Mouse (Mus musculus) intestine, embryonic 15.5 days (tissue): ENCODE measurements at regions not wholly inside any gene's neighbourhood (a gene's known extent, or its start where the extent isn't known, plus 50 kb on each side); places are given as distances from the start of the nearest gene placed in this dataset.
"Not testable (repeated sequence)": the region's sequence is repeated elsewhere in the genome, so short reads cannot be mapped to it uniquely, and the experiment has no call there.

Experiments used
- ATAC-seq: fragments of 200-750 bp; cut with Nextera tagmentation; 2 replicates; pipeline ENCODE4 v1.8.0; 2017; ENCODE audit warnings: moderate TSS enrichment, moderate library complexity
- H3K27ac ChIP-seq: fragments of 300-500 bp; sonication (generic); 2 replicates; pipeline ENCODE4 v1.5.1; 2015; ENCODE audit warnings: mild to moderate bottlenecking, inconsistent platforms
- H3K27me3 ChIP-seq: fragments of 300-500 bp; sonication (generic); replicated peaks from 2 replicates; pipeline ENCODE4 v1.6.1; 2015; ENCODE audit warnings: inconsistent platforms
- H3K36me3 ChIP-seq: fragments of 300-500 bp; sonication (generic); 2 replicates; pipeline ENCODE4 v1.6.1; 2015; ENCODE audit warnings: inconsistent platforms
- H3K4me1 ChIP-seq: fragments of 300-500 bp; sonication (generic); replicated peaks from 2 replicates; pipeline ENCODE4 v1.6.1; 2015; ENCODE audit warnings: inconsistent platforms
- H3K4me2 ChIP-seq: fragments of 300-500 bp; sonication (generic); replicated peaks from 2 replicates; pipeline ENCODE4 v1.6.1; 2015; ENCODE audit warnings: mild to moderate bottlenecking, inconsistent platforms
- H3K4me3 ChIP-seq: fragments of 300-500 bp; sonication (generic); replicated peaks from 2 replicates; pipeline ENCODE4 v1.5.1; 2015; ENCODE audit warnings: inconsistent platforms
- H3K9ac ChIP-seq: fragments of 300-500 bp; sonication (generic); 2 replicates; pipeline ENCODE4 v1.6.1; 2015; ENCODE audit warnings: inconsistent platforms
- H3K9me3 ChIP-seq: fragments of 300-500 bp; sonication (generic); 2 replicates; pipeline ENCODE4 v1.6.1; 2016; ENCODE audit warnings: inconsistent platforms
- WGBS: fragments of 180-500 bp; shearing (Covaris S2); methylation state at CpG from one replicate; pipeline ENCODE4 v1.1.7; 2015; 5-methylcytosine and 5-hydroxymethylcytosine counted together

- WGBS = 87% methylated on average over 5 of the region's 5 CpGs
- Histone ChIP-seq H3K9ac (no peak overlapping the region), H3K4me3 (no peak overlapping the region), H3K9me3 (no peaks in the 10 kb centered on the region), H3K36me3 (no peaks in the 10 kb centered on the region), H3K27ac (no peak overlapping the region), H3K4me2 (no peak overlapping the region), H3K4me1 (no peaks in the 10 kb centered on the region), H3K27me3 (no peaks in the 10 kb centered on the region)
- no peak for ATAC-seq
These were observed 66.4 kb downstream of the Xrcc2 start for GRCm38 (mm10) chr5:25639187-25639586.

DNA sequence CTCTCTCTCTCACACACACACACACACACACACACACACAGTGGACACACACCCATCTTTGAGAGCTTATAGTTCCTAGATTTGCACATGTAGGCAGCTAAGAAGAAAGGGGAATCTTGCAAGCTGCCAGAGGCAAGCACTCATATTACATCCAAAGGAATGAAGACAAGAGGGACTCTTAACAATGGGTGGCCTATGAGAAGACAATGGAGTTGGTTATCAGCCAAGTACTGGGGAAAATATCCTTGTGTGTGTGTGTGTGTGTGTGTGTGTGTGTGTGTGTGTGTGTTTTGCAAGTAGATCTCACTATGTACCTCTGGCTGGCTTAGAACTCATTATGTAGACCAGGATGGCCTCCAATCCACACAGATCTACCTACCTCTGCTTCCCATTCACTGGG is 67.5 kb downstream of the Xrcc2 start:
- H3K4me3 ChIP-seq = no peak overlapping the region
- H3K9ac ChIP-seq = no peak overlapping the region
- no peaks in the 10 kb centered on the region for H3K9me3 ChIP-seq
- no peak overlapping the region for H3K27ac ChIP-seq
- no peaks in the 10 kb centered on the region for H3K27me3 ChIP-seq
- ATAC-seq = no peak
- no peaks in the 10 kb centered on the region for H3K4me1 ChIP-seq
- H3K4me2 ChIP-seq = no peak overlapping the region
- H3K36me3 ChIP-seq = no peaks in the 10 kb centered on the region

DNA sequence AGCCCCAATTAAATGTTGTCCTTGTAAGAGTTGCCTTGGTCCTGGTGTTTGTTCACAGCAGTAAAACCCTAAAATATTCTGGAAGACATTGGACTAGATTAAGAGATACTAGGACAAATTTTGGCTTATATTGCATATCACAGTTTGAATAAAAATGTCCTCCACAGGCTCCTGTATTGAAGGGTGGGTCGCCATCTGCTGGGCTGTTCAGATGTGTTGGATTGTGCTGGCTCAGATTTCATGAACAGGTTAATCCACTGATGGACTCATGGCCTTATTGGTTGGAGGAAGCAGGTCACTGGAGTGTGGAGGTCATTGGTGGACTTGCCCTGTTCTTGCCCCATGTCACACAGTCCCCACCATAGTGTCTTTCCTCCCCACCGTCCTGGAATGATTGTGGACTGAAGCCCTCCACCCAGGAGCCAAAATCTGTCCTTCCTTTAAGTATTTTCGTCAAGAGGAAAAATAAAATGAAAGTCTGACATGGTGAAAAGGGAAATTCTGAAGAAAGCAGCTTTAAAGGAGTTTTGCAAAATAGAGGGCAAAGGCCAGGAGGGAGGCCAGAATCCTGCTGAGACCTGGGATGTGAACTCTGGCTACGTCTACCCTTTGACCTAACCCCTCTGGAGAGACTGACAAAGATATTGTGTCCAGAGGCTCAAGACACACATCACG is 72.6 kb downstream of the Xrcc2 start:
- no peak for ATAC-seq
- 79% methylated on average over 5 of the region's 5 CpGs for WGBS
- H3K36me3 ChIP-seq = no peaks in the 10 kb centered on the region

DNA sequence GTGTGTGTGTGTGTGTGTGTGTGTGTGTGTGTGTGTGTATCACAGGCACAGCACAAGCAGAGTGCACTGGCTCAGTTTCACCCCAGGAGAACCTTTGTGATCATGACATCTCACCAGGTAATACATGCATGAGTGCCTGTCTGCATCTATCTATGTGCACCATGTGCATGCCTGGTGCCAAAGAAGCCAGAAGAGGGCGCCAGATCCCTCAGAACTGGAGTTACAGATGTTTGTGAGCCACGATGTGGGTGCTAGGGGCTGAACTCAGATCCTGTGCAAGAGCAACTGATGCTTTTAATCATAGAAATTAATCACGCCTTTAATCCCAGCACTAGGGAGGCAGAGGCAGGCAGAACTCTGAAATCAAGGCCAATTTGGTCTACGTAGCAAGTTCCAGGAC is 75.9 kb downstream of the Xrcc2 start:
- no peaks in the 10 kb centered on the region for H3K9me3 ChIP-seq
- WGBS = 87% methylated on average over 4 of the region's 4 CpGs
- H3K4me3 ChIP-seq = no peak overlapping the region
- H3K9ac ChIP-seq = no peak overlapping the region
- H3K27ac ChIP-seq = no peak overlapping the region
- H3K4me1 ChIP-seq = no peaks in the 10 kb centered on the region
- H3K4me2 ChIP-seq = no peak overlapping the region
- no peaks in the 10 kb centered on the region for H3K36me3 ChIP-seq
- no peak for ATAC-seq
- no peaks in the 10 kb centered on the region for H3K27me3 ChIP-seq

More for the DNA sequence above, 72.6 kb downstream of the Xrcc2 start:
- H3K9me3 ChIP-seq = no peaks in the 10 kb centered on the region
- H3K4me1 ChIP-seq = no peaks in the 10 kb centered on the region
- H3K4me2 ChIP-seq = no peak overlapping the region
- no peaks in the 10 kb centered on the region for H3K27me3 ChIP-seq
- no peak overlapping the region for H3K27ac ChIP-seq
- H3K4me3 ChIP-seq = no peak overlapping the region
- H3K9ac ChIP-seq = no peak overlapping the region

DNA sequence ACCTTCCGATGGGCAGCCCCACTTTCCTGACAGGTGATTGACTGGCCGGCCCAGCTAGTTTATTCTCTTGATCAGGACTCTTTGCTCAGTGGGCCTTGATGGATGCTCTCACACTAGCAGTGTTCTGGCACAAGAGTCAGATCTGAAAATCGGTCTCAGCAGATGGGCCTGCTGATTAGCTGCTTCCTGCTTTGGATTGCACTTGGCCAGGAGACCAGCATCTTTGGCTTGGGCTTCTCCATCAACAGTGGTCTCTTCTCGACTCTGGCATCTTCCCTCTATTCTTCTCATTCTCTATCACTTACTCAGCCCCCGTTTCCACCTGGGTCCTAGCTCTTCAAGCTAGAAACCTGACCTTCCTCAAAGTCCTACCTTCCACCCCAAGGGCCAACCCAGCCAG is 77.1 kb downstream of the Xrcc2 start:
- no peaks in the 10 kb centered on the region for H3K4me1 ChIP-seq
- no peaks in the 10 kb centered on the region for H3K27me3 ChIP-seq
- H3K36me3 ChIP-seq = no peaks in the 10 kb centered on the region
- no peaks in the 10 kb centered on the region for H3K9me3 ChIP-seq
- no peak overlapping the region for H3K4me3 ChIP-seq
- H3K9ac ChIP-seq = no peak overlapping the region
- H3K27ac ChIP-seq = no peak overlapping the region
- WGBS = 91% methylated on average over 5 of the region's 5 CpGs
- no peak for ATAC-seq
- no peak overlapping the region for H3K4me2 ChIP-seq

DNA sequence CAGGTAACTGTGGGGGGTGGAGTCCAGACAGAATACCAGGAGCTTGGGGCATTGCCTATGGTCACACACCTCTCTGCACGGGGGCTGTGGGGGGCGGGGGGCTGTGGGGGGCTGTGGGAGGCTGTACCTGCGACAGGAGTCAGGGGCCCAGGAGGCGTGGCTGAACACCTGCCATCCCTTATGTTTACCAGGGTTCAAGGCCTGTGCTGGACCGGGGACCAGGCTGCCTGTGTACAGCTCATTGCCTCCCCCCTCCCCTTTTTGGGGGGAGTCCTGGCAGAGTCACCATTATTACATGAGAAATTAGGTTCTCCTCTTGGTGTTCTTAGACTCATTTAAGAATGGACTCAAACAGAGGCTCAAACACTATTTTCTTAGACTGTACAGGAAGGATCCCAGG is 78.5 kb downstream of the Xrcc2 start:
- Histone ChIP-seq H3K4me2 (no peak overlapping the region), H3K4me3 (no peak overlapping the region), H3K4me1 (no peaks in the 10 kb centered on the region), H3K27me3 (no peaks in the 10 kb centered on the region), H3K27ac (no peak overlapping the region), H3K9me3 (no peaks in the 10 kb centered on the region), H3K36me3 (no peaks in the 10 kb centered on the region), H3K9ac (no peak overlapping the region)
- 51% methylated on average over 5 of the region's 5 CpGs for WGBS
- ATAC-seq = peak; percentile 31; the same call in 1 of the 2 replicates

GRCm38 (mm10) chr5:25624029-25624428 is 81.6 kb downstream of the Xrcc2 start:
- no peaks in the 10 kb centered on the region for H3K27me3 ChIP-seq
- no peak overlapping the region for H3K4me3 ChIP-seq
- ATAC-seq = no peak
- H3K27ac ChIP-seq = no peak overlapping the region
- no peaks in the 10 kb centered on the region for H3K9me3 ChIP-seq
- no peak overlapping the region for H3K4me2 ChIP-seq
- no peaks in the 10 kb centered on the region for H3K36me3 ChIP-seq
- 68% methylated on average over 1 of the region's 1 CpGs for WGBS
- no peak overlapping the region for H3K9ac ChIP-seq
- H3K4me1 ChIP-seq = 0 out of 2 replicates have a peak, but pooled peaks cover 3% of the 10 kb centered on the region

- peak; percentile 57 for ATAC-seq
- peak overlapping the region; percentile 23; the same call in 1 of the 2 replicates for H3K27ac ChIP-seq
- WGBS = 67% methylated on average over 5 of the region's 5 CpGs
These were observed 85.8 kb downstream of the Xrcc2 start for GRCm38 (mm10) chr5:25619872-25620271.

DNA sequence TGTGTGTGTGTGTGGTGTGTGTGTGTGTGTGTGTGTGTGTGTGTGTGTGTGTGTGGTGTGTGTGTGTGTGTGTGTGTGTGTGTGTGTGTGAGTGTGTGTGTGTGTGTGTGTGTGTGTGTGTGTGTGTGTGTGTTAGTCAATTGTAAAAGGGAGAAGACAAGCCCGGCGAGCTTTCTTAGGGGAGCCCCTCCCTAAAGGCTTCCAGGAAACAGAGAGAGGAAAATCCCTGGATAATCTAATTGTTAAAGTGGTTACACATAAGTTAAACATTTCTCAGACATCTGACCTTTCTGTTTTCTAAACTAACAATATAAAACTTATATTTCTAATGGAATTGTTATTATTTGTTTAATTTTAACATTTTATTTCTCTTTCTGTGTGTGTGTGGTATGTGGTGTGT is 86.3 kb downstream of the Xrcc2 start:
- H3K9me3 ChIP-seq, H3K36me3 ChIP-seq, H3K9ac ChIP-seq, H3K4me3 ChIP-seq, H3K4me1 ChIP-seq, H3K4me2 ChIP-seq, H3K27me3 ChIP-seq, H3K27ac ChIP-seq: not testable (repeated sequence)
- peak; percentile 58 for ATAC-seq
- 38% methylated on average over 2 of the region's 2 CpGs for WGBS

More at GRCm38 (mm10) chr5:25619872-25620271, 85.8 kb downstream of the Xrcc2 start:
- Histone ChIP-seq H3K9me3 (no peaks in the 10 kb centered on the region), H3K27me3 (no peaks in the 10 kb centered on the region), H3K4me1 (0 out of 2 replicates have a peak, but pooled peaks cover 3% of the 10 kb centered on the region), H3K36me3 (no peaks in the 10 kb centered on the region), H3K4me3 (no peak overlapping the region), H3K9ac (no peak overlapping the region), H3K4me2 (no peak overlapping the region)

- 0 out of 2 replicates have a peak, but pooled peaks have one; percentile 24 for ATAC-seq
- WGBS = 83% methylated on average over 4 of the region's 4 CpGs
- Histone ChIP-seq H3K4me2 (no peak overlapping the region), H3K9me3 (no peaks in the 10 kb centered on the region), H3K4me3 (no peak overlapping the region), H3K27me3 (no peaks in the 10 kb centered on the region), H3K9ac (no peak overlapping the region), H3K36me3 (no peaks in the 10 kb centered on the region), H3K4me1 (peaks cover 5% of the 10 kb centered on the region; the same call in 1 of the 2 replicates), H3K27ac (no peak overlapping the region)
These were observed 91.0 kb downstream of the Xrcc2 start for GRCm38 (mm10) chr5:25614659-25615061.

DNA sequence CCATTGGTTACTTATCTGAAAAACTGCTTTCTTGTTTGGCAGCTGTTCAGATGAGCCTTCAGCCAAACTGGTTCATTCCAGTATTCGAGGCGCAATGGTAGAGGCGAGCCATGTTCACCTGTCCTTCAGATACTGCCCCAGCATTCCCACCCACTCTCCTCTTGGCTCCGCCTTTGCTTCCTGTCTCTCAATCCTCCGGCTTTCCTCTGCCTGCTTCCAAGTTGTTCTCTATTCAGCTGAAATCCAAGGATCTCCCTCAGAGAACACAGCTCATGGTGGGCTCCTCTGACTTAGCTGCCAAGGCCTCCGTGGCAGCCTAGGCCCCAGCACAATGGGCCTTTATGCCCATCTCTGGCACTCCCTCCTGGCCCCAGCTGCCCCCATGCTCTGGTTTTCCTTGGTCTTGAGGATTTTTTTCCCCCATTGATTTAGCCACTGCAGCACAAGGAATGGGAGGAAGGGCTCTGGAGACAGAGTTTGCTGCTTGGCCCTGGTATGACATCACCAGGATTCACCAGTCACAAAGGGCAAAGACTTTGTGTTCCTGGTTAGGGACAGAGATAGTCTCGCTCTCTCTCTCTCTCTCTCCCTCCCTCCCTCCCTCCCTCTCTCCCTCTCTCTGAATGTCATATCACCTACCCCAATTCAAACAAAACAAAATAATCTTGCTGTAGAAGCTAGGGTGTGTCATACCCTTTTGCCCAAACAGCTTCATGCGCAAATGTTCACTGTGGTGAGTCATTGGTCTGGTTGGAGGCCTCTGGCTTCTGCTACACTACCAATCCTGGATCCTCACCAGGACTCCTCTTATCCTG is 91.6 kb downstream of the Xrcc2 start:
- no peak overlapping the region for H3K4me2 ChIP-seq
- peak; percentile 65 for ATAC-seq
- H3K9ac ChIP-seq = no peak overlapping the region
- H3K27ac ChIP-seq = 0 out of 2 replicates have a peak overlapping the region, but pooled peaks have one; percentile 1
- 69% methylated on average over 8 of the region's 8 CpGs for WGBS
- H3K36me3 ChIP-seq = no peaks in the 10 kb centered on the region
- no peak overlapping the region for H3K4me3 ChIP-seq
- H3K4me1 ChIP-seq = peaks cover 4% of the 10 kb centered on the region; the same call in 1 of the 2 replicates
- no peaks in the 10 kb centered on the region for H3K9me3 ChIP-seq
- no peaks in the 10 kb centered on the region for H3K27me3 ChIP-seq

DNA sequence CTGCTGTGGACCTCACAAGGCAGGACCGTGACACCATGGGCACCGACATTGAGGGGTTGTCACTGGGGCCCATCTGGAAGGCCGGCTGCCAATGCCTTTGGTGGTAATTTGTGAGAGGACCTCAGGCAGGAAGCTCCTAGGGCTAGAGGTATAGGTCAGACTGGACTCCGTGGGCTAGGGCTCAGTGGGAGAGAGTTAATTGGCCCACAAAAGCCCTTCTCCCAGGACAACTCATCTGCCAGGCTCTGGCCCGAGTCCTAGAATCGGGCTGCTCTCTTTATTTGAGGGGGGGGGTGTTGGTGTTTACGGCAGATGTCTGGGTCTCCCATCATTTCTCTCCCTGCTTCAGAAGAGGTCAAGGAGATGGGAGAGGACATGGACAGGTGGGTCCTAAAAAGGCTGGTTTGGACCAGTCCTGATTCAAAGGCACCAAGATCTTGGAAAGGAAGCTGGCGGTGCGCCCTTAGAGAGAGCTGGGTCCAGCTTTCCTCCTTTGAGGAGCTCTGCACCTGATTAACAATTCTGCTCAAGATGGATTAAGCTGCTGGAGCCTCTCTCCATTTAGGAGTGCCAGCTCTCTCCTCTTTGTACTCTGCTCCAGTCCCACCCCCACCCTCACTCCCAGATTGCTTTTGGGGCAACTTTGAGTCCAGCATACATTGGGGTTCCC is 93.5 kb downstream of the Xrcc2 start:
- Histone ChIP-seq H3K27ac (no peak overlapping the region), H3K4me3 (no peak overlapping the region), H3K4me1 (peaks cover 4% of the 10 kb centered on the region; the same call in 1 of the 2 replicates), H3K27me3 (no peaks in the 10 kb centered on the region), H3K36me3 (no peaks in the 10 kb centered on the region), H3K9me3 (no peaks in the 10 kb centered on the region), H3K9ac (no peak overlapping the region), H3K4me2 (no peak overlapping the region)
- 88% methylated on average over 9 of the region's 9 CpGs for WGBS
- no peak for ATAC-seq
